Mouse (Mus musculus) liver, adult 2 months (tissue): Measurements from ENCODE around the gene Mtrex. TPM values are rescaled to one million over a fixed set of nuclear protein-coding genes. Genes with fewer than 3 reads are reported as not detected.

Experiments used
- DNase-seq: peaks from one replicate; pipeline ENCODE4 v3.0.0-alpha.2; 2011; ENCODE audit warnings: low read depth, low spot score; ENCODE audit errors: extremely low read depth
- H3K27ac ChIP-seq: fragments of 200-500 bp; replicated peaks from 2 replicates; pipeline ENCODE4 v1.5.1; 2012; ENCODE audit warnings: low read depth, mild to moderate bottlenecking, control low read depth, inconsistent platforms, low read length; ENCODE audit not compliant: insufficient read depth
- H3K27me3 ChIP-seq: fragments of 200-500 bp; 2 replicates; pipeline ENCODE4 v1.6.1; 2012; ENCODE audit warnings: mild to moderate bottlenecking, moderate library complexity, low read length, inconsistent platforms; ENCODE audit not compliant: control insufficient read depth, insufficient read depth
- H3K36me3 ChIP-seq: fragments of 200-500 bp; 2 replicates; pipeline ENCODE4 v1.6.1; 2012; ENCODE audit warnings: low read length, inconsistent platforms; ENCODE audit not compliant: control insufficient read depth, insufficient read depth
- H3K4me1 ChIP-seq: fragments of 200-500 bp; 2 replicates; pipeline ENCODE4 v1.6.1; 2011; ENCODE audit warnings: low read length; ENCODE audit not compliant: control insufficient read depth, insufficient read depth
- H3K4me3 ChIP-seq: fragments of 200-500 bp; 2 replicates; pipeline ENCODE4 v1.5.1; 2011; ENCODE audit warnings: low read depth, mild to moderate bottlenecking, control low read depth, low read length, moderate library complexity; ENCODE audit not compliant: insufficient read depth
- H3K79me2 ChIP-seq: fragments of 200-500 bp; 2 replicates; pipeline ENCODE4 v1.6.1; 2012; ENCODE audit warnings: inconsistent platforms, mild to moderate bottlenecking, low read length, moderate library complexity; ENCODE audit not compliant: control insufficient read depth, insufficient read depth
- H3K9ac ChIP-seq: fragments of 200-500 bp; 2 replicates; pipeline ENCODE4 v1.6.1; 2012; ENCODE audit warnings: low read depth, mild to moderate bottlenecking, control low read depth, inconsistent platforms, low read length
- CTCF ChIP-seq: fragments of 200-500 bp; IDR thresholded peaks from 2 replicates; pipeline ENCODE4 v1.5.1; 2011; ENCODE audit warnings: low read depth, low read length, control low read depth
- POLR2A ChIP-seq: fragments of 200-500 bp; IDR thresholded peaks from 2 replicates; pipeline ENCODE4 v1.6.1; 2011; ENCODE audit warnings: low read length, control low read depth; ENCODE audit not compliant: insufficient read depth; ENCODE audit errors: extremely low read depth
- WGBS: fragments of 180-500 bp; shearing (Covaris S2); methylation state at CpG from one replicate; pipeline ENCODE4 v1.1.7; 2018; 5-methylcytosine and 5-hydroxymethylcytosine counted together
- polyA plus RNA-seq: library from polyadenylated mRNA; depleted of rRNA; stranded (reverse); fragments of >200 nt; gene quantifications from 2 replicates; pipeline ENCODE4 v1.2.3, GENCODE M21; 2012
- total RNA-seq: library from RNA; depleted of rRNA; stranded (reverse); fragments of >200 nt; gene quantifications from 2 replicates; pipeline ENCODE4 v1.2.3, GENCODE M21; 2014

The Mtrex gene
- total and polyA plus RNA-seq, 2 experiments: 2.9 to 18.2 TPM

GRCm38 (mm10) chr13:112833253-112833894 is 93.8 kb downstream of the Mtrex start:
- Histone ChIP-seq H3K4me1 (no peaks in the 10 kb centered on the region), H3K36me3 (no peaks in the 10 kb centered on the region), H3K79me2 (no peaks in the 10 kb centered on the region; the same call in 1 of the 2 replicates), H3K27me3 (no peaks in the 10 kb centered on the region), H3K27ac (no peak overlapping the region), H3K9ac (no peak overlapping the region), H3K4me3 (no peak overlapping the region)
- no peak for TF ChIP-seq POLR2A
- no peak for DNase-seq
- 84% methylated on average over 20 of the region's 20 CpGs for WGBS

- DNase-seq: no peak
- WGBS: 73% methylated on average over 2 of the region's 2 CpGs
- TF ChIP-seq CTCF (no peak), POLR2A (no peak)
- Histone ChIP-seq H3K36me3 (no peaks in the 10 kb centered on the region), H3K27me3 (no peaks in the 10 kb centered on the region), H3K4me3 (no peak overlapping the region), H3K27ac (no peak overlapping the region), H3K9ac (no peak overlapping the region), H3K4me1 (no peaks in the 10 kb centered on the region), H3K79me2 (no peaks in the 10 kb centered on the region; the same call in 1 of the 2 replicates)
Observed at GRCm38 (mm10) chr13:112832589-112832988, 94.6 kb downstream of the Mtrex start.

- WGBS: 64% methylated on average over 2 of the region's 2 CpGs
- no peak for TF ChIP-seq CTCF
- no peak for TF ChIP-seq POLR2A
- Histone ChIP-seq H3K79me2 (no peaks in the 10 kb centered on the region; the same call in 1 of the 2 replicates), H3K27ac (no peak overlapping the region), H3K36me3 (no peaks in the 10 kb centered on the region), H3K9ac (no peak overlapping the region), H3K27me3 (no peaks in the 10 kb centered on the region), H3K4me1 (no peaks in the 10 kb centered on the region), H3K4me3 (no peak overlapping the region)
- DNase-seq: no peak
Observed at GRCm38 (mm10) chr13:112829619-112830018, 97.6 kb downstream of the Mtrex start.

GRCm38 (mm10) chr13:112825479-112825878 is 101.7 kb downstream of the Mtrex start:
- TF ChIP-seq POLR2A (no peak), CTCF (no peak)
- WGBS: 73% methylated on average over 6 of the region's 6 CpGs
- Histone ChIP-seq H3K36me3 (no peaks in the 10 kb centered on the region), H3K4me3 (no peak overlapping the region), H3K9ac (no peak overlapping the region), H3K79me2 (no peaks in the 10 kb centered on the region; the same call in 1 of the 2 replicates), H3K27me3 (no peaks in the 10 kb centered on the region), H3K4me1 (no peaks in the 10 kb centered on the region), H3K27ac (no peak overlapping the region)
- DNase-seq: no peak

GRCm38 (mm10) chr13:112823911-112824648 is 103.1 kb downstream of the Mtrex start:
- TF ChIP-seq POLR2A (no peak), CTCF (no peak)
- Histone ChIP-seq H3K9ac (no peak overlapping the region), H3K36me3 (no peaks in the 10 kb centered on the region), H3K79me2 (no peaks in the 10 kb centered on the region; the same call in 1 of the 2 replicates), H3K27me3 (no peaks in the 10 kb centered on the region), H3K27ac (no peak overlapping the region), H3K4me1 (no peaks in the 10 kb centered on the region), H3K4me3 (no peak overlapping the region)
- WGBS: 86% methylated on average over 3 of the region's 8 CpGs
- DNase-seq: no peak

GRCm38 (mm10) chr13:112823236-112823910 is 103.8 kb downstream of the Mtrex start:
- TF ChIP-seq POLR2A (no peak), CTCF (no peak)
- no peak overlapping the region for H3K27ac ChIP-seq
- no peaks in the 10 kb centered on the region for H3K27me3 ChIP-seq
- no peaks in the 10 kb centered on the region for H3K36me3 ChIP-seq
- H3K4me3 ChIP-seq: no peak overlapping the region
- peaks cover 2% of the 10 kb centered on the region; the same call in 1 of the 2 replicates for H3K79me2 ChIP-seq
- WGBS: 77% methylated on average over 6 of the region's 6 CpGs
- no peak for DNase-seq
- no peak overlapping the region for H3K9ac ChIP-seq
- H3K4me1 ChIP-seq: no peaks in the 10 kb centered on the region
